Mouse (Mus musculus) limb, embryonic 13.5 days (tissue): Measurements from ENCODE around the gene Hist1h3b. TPM values are rescaled to one million over a fixed set of nuclear protein-coding genes. Genes with fewer than 3 reads are reported as not detected.

ENCODE experiments used
- ATAC-seq: fragments of 200-750 bp; cut with Nextera tagmentation; 2 replicates; pipeline ENCODE4 v1.8.0; 2017; ENCODE audit warnings: low read depth, moderate number of reproducible peaks, moderate TSS enrichment; ENCODE audit not compliant: low FRiP score
- H3K27ac ChIP-seq: fragments of 300-500 bp; sonication (generic); 2 replicates; pipeline ENCODE4 v1.5.1; 2015; ENCODE audit warnings: inconsistent platforms, mild to moderate bottlenecking, moderate library complexity
- H3K27me3 ChIP-seq: fragments of 300-500 bp; sonication (generic); 2 replicates; pipeline ENCODE4 v1.6.1; 2015; ENCODE audit warnings: mild to moderate bottlenecking, inconsistent platforms
- H3K36me3 ChIP-seq: fragments of 300-500 bp; sonication (generic); 2 replicates; pipeline ENCODE4 v1.6.1; 2015; ENCODE audit warnings: inconsistent platforms, mild to moderate bottlenecking, moderate library complexity
- H3K4me1 ChIP-seq: fragments of 300-500 bp; sonication (generic); 2 replicates; pipeline ENCODE4 v1.6.1; 2015; ENCODE audit warnings: inconsistent platforms
- H3K4me2 ChIP-seq: fragments of 300-500 bp; sonication (generic); replicated peaks from 2 replicates; pipeline ENCODE4 v1.6.1; 2015; ENCODE audit warnings: inconsistent platforms, mild to moderate bottlenecking, moderate library complexity
- H3K4me3 ChIP-seq: fragments of 300-500 bp; sonication (generic); 2 replicates; pipeline ENCODE4 v1.5.1; 2015; ENCODE audit warnings: moderate library complexity, mild to moderate bottlenecking, inconsistent platforms
- H3K9ac ChIP-seq: fragments of 300-500 bp; sonication (generic); 2 replicates; pipeline ENCODE4 v1.6.1; 2015; ENCODE audit warnings: mild to moderate bottlenecking, inconsistent platforms
- H3K9me3 ChIP-seq: fragments of 300-500 bp; sonication (generic); 2 replicates; pipeline ENCODE4 v1.6.1; 2016; ENCODE audit warnings: inconsistent platforms
- WGBS: fragments of 180-500 bp; shearing (Covaris S2); methylation state at CpG from one replicate; pipeline ENCODE4 v1.1.7; 2015; 5-methylcytosine and 5-hydroxymethylcytosine counted together
- polyA plus RNA-seq: library from polyadenylated mRNA; unstranded; fragments of >200 nt; fragmentation: Nextera tagmentation; extraction: Ambion mirVana; gene quantifications from 2 replicates; pipeline ENCODE4 v1.2.1, GENCODE M21; 2015

Hist1h3b gene
- polyA plus RNA-seq, 1 experiment from 2014 or later: 14.7 TPM

GRCm38 (mm10) chr13:23724239-23724638 lies 27.8 kb upstream of the Hist1h3b start:
- no peaks in the 10 kb centered on the region for H3K4me1 ChIP-seq
- no peak overlapping the region for H3K9ac ChIP-seq
- ATAC-seq: no peak
- H3K27me3 ChIP-seq: no peaks in the 10 kb centered on the region
- no peaks in the 10 kb centered on the region for H3K9me3 ChIP-seq
- H3K4me3 ChIP-seq: no peak overlapping the region
- 83% methylated on average over 4 of the region's 4 CpGs for WGBS
- no peak overlapping the region for H3K4me2 ChIP-seq
- no peaks in the 10 kb centered on the region for H3K36me3 ChIP-seq
- no peak overlapping the region for H3K27ac ChIP-seq

DNA sequence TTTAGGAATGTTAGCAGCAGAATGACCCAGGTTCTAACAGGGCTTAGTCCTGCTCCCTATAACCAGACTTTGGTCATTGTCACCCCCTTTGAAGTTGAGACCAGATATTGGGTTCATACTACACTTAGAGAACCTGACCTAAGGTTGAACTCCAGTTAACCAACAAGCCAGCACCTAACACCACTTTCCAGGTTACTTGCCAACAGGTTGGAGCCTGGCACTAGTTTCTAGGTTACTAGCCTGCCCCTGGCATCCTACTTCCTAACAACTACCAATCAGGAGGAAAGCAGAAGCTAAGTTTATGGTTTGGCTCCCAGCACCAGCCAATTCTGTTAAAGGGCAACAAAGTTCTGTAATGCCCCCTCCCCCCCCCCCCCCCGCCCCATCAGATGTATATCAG lies 26.9 kb upstream of the Hist1h3b start:
- no peaks in the 10 kb centered on the region for H3K4me1 ChIP-seq
- no peak for ATAC-seq
- no peak overlapping the region for H3K4me3 ChIP-seq
- no peak overlapping the region for H3K4me2 ChIP-seq
- no peaks in the 10 kb centered on the region for H3K27me3 ChIP-seq
- 22% methylated on average over 1 of the region's 1 CpGs for WGBS
- H3K36me3 ChIP-seq: no peaks in the 10 kb centered on the region
- no peak overlapping the region for H3K9ac ChIP-seq
- H3K27ac ChIP-seq: no peak overlapping the region
- no peaks in the 10 kb centered on the region for H3K9me3 ChIP-seq

DNA sequence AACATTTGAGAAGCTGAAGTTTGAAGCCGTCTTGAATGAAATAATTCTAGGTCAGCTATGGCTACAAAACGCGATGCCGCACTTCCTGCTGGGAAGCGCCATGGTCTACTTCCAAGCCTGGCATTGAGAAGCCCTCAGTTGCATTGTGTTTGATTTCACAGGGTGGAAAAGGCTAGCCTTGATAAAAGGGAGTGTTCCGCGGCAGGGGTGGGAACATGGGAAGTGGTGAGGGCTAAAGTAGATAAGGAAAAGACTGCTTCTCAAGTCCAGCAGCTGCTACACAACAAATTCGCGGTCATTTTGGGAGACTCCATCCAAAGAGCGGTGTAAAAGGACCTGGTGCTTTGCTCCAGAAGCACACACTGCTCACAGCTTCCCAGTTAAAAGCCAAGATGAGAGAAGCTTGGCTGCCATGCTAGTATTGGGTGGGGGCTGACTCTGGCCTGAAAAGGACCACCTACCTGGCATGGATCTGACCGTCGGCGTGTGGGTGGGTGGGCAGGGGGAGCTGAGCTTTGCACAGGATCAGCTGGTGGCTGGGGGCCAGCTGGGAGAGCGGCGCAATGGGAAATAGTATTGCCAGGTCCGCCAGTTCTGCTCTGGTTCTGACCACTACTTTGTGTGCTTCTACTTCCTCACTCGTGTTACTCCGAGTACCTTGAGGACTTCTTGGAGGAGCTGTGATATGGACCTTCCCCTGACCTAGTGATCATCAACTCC lies 23.4 kb upstream of the Hist1h3b start:
- no peak for ATAC-seq
- no peaks in the 10 kb centered on the region for H3K36me3 ChIP-seq
- no peak overlapping the region for H3K4me2 ChIP-seq
- no peak overlapping the region for H3K27ac ChIP-seq
- 88% methylated on average over 18 of the region's 18 CpGs for WGBS
- no peak overlapping the region for H3K9ac ChIP-seq
- H3K4me3 ChIP-seq: no peak overlapping the region
- H3K4me1 ChIP-seq: no peaks in the 10 kb centered on the region
- no peaks in the 10 kb centered on the region for H3K9me3 ChIP-seq
- H3K27me3 ChIP-seq: no peaks in the 10 kb centered on the region

GRCm38 (mm10) chr13:23729192-23729525 lies 22.9 kb upstream of the Hist1h3b start:
- no peak overlapping the region for H3K4me3 ChIP-seq
- ATAC-seq: no peak
- H3K27ac ChIP-seq: no peak overlapping the region
- H3K4me2 ChIP-seq: no peak overlapping the region
- H3K9ac ChIP-seq: no peak overlapping the region
- WGBS: 94% methylated on average over 9 of the region's 9 CpGs
- H3K36me3 ChIP-seq: no peaks in the 10 kb centered on the region
- no peaks in the 10 kb centered on the region for H3K27me3 ChIP-seq
- H3K4me1 ChIP-seq: no peaks in the 10 kb centered on the region
- H3K9me3 ChIP-seq: no peaks in the 10 kb centered on the region

- H3K27ac ChIP-seq: no peak overlapping the region
- no peaks in the 10 kb centered on the region for H3K4me1 ChIP-seq
- no peaks in the 10 kb centered on the region for H3K9me3 ChIP-seq
- H3K4me2 ChIP-seq: no peak overlapping the region
- no peaks in the 10 kb centered on the region for H3K36me3 ChIP-seq
- WGBS: 90% methylated on average over 5 of the region's 5 CpGs
- no peak for ATAC-seq
- no peak overlapping the region for H3K9ac ChIP-seq
- H3K4me3 ChIP-seq: no peak overlapping the region
- no peaks in the 10 kb centered on the region for H3K27me3 ChIP-seq
These were observed 22.4 kb upstream of the Hist1h3b start for GRCm38 (mm10) chr13:23729706-23730105.

DNA sequence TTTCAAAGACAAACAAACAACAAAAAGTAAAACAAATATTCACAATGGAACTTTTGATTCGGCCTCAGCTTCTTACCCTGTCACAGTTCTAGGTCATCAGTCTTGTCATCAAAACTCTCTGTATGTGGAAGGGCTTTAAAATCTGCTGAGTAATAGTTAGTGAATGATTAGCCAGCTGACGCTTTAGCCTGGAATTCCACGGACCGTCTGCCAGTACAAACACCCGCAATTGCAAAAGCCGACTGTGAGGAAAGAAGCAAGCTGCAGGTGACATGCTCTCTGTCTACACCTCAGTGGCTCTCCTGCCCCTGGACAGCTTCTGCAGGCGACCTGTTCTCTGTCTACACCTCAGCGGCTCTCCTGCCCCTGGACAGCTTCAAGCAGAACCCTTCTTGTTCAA lies 21.6 kb upstream of the Hist1h3b start:
- WGBS: 47% methylated on average over 8 of the region's 8 CpGs

GRCm38 (mm10) chr13:23732156-23732804 lies 19.8 kb upstream of the Hist1h3b start:
- Histone ChIP-seq H3K4me3 (no peak overlapping the region), H3K27me3 (no peaks in the 10 kb centered on the region), H3K4me1 (no peaks in the 10 kb centered on the region), H3K9ac (no peak overlapping the region), H3K27ac (no peak overlapping the region), H3K36me3 (no peaks in the 10 kb centered on the region), H3K4me2 (no peak overlapping the region), H3K9me3 (no peaks in the 10 kb centered on the region)
- ATAC-seq: no peak
- 23% methylated on average over 8 of the region's 8 CpGs for WGBS

More for the DNA sequence above, 21.6 kb upstream of the Hist1h3b start:
- Histone ChIP-seq H3K4me3 (no peak overlapping the region), H3K9ac (no peak overlapping the region), H3K27ac (no peak overlapping the region), H3K36me3 (no peaks in the 10 kb centered on the region), H3K4me2 (no peak overlapping the region), H3K4me1 (no peaks in the 10 kb centered on the region), H3K27me3 (no peaks in the 10 kb centered on the region), H3K9me3 (no peaks in the 10 kb centered on the region)
- no peak for ATAC-seq

DNA sequence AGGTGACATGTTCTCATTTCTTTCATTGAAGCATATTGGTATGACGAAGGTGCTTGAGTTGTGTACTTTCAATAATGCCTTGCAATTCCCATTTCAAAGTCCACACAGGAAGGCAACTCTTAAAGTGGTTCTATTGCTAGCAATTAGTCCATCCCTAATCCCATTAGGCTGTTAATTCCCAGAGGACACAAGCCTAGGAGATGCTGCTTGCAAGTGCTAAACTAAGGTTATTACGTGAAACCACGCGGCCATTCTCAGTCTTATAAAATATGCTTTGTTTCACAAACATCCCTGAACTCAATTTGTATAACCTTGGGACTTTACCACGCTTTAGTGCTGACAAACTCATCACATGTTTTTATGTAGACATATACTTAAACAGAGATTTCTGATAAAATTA lies 15.0 kb upstream of the Hist1h3b start:
- ATAC-seq: no peak
- Histone ChIP-seq H3K9me3 (no peaks in the 10 kb centered on the region), H3K4me2 (no peak overlapping the region), H3K27me3 (no peaks in the 10 kb centered on the region), H3K27ac (no peak overlapping the region), H3K4me3 (no peak overlapping the region), H3K36me3 (no peaks in the 10 kb centered on the region), H3K9ac (no peak overlapping the region), H3K4me1 (peaks cover 13% of the 10 kb centered on the region)
- WGBS: 79% methylated on average over 5 of the region's 5 CpGs

GRCm38 (mm10) chr13:23738041-23738440 lies 14.0 kb upstream of the Hist1h3b start:
- Histone ChIP-seq H3K27ac (peak overlapping the region; percentile 98), H3K4me1 (peaks cover 13% of the 10 kb centered on the region), H3K4me3 (peak overlapping the region; percentile 64), H3K4me2 (peak overlapping the region; percentile 95), H3K36me3 (no peaks in the 10 kb centered on the region), H3K9ac (peak overlapping the region; percentile 89), H3K9me3 (no peaks in the 10 kb centered on the region), H3K27me3 (no peaks in the 10 kb centered on the region)
- 21% methylated on average over 4 of the region's 4 CpGs for WGBS
- no peak for ATAC-seq

DNA sequence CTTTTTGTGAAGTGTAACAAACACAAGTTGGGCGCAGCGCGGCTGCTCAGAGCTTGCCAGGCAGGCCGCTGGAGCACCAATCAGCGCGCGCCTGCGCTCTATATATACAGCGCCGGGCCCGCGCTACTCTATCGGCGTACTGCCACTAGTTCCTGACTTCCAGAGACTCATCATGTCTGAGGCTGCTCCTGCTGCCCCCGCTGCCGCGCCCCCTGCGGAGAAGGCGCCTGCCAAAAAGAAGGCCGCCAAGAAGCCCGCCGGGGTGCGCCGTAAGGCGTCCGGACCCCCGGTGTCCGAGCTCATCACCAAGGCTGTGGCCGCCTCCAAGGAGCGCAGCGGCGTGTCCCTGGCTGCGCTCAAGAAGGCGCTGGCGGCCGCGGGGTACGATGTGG lies 13.4 kb upstream of the Hist1h3b start, which contains the start of gene Hist1h1c:
TSS of gene Hist1h1c (plus strand) at position 132 of the 392 bp plus-strand sequence.
- ATAC-seq: peak; percentile 93
- H3K36me3 ChIP-seq: no peaks in the 10 kb centered on the region

DNA sequence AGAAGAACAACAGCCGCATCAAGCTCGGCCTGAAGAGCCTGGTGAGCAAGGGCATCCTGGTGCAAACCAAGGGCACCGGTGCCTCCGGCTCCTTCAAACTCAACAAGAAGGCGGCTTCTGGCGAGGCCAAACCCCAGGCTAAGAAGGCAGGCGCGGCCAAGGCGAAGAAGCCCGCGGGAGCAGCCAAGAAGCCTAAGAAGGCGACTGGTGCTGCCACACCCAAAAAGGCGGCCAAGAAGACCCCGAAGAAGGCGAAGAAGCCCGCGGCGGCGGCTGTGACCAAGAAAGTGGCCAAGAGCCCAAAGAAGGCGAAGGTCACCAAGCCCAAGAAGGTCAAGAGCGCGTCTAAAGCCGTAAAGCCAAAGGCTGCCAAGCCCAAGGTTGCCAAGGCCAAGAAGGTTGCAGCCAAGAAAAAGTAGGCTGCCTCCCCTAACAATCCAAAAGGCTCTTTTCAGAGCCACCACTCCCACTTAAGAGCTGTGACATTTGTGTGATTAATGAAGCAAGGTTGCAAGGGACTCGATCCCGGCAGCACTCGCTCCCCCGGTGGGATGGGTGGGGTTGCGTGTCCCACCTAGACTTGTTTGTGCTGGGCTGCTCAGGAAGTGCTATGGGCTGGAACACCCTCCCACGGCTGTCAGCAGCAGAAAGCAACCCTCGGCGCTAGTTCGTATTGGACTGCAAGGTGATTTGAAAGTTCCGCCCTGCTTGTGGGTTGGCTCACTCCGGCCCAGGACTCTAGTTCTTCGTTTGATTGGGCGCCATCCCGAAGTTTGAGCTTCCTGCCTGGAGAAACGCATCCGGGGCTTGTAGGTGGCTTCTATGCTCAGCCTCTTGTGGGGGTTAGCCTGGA lies 12.8 kb upstream of the Hist1h3b start:
- H3K4me1 ChIP-seq: peaks cover 17% of the 10 kb centered on the region
- ATAC-seq: peak; percentile 92
- H3K36me3 ChIP-seq: no peaks in the 10 kb centered on the region
- H3K27ac ChIP-seq: peak overlapping the region; percentile 98
- WGBS: under 1% methylated on average over 39 of the region's 39 CpGs
- H3K9me3 ChIP-seq: no peaks in the 10 kb centered on the region
- peak overlapping the region; percentile 64 for H3K4me3 ChIP-seq
- H3K9ac ChIP-seq: peak overlapping the region; percentile 89
- H3K4me2 ChIP-seq: peak overlapping the region; percentile 95
- H3K27me3 ChIP-seq: no peaks in the 10 kb centered on the region

More for the DNA sequence above, 13.4 kb upstream of the Hist1h3b start, which contains the start of gene Hist1h1c:
- Histone ChIP-seq H3K4me2 (peak within 1 kb of the TSS; percentile 95), H3K4me3 (peak within 1 kb of the TSS; percentile 64), H3K27ac (peak within 1 kb of the TSS; percentile 98), H3K4me1 (peaks cover 13% of the 10 kb centered on the region), H3K9me3 (no peaks in the 10 kb centered on the region), H3K27me3 (no peaks in the 10 kb centered on the region), H3K9ac (peak within 1 kb of the TSS; percentile 89)
- WGBS: under 1% methylated on average over 34 of the region's 38 CpGs

- Histone ChIP-seq H3K9me3 (no peaks in the 10 kb centered on the region), H3K27ac (peak overlapping the region; percentile 98)
- no peak; the same call in 1 of the 2 replicates for ATAC-seq
These were observed 12.2 kb upstream of the Hist1h3b start for GRCm38 (mm10) chr13:23739922-23740252.

More at GRCm38 (mm10) chr13:23739922-23740252, 12.2 kb upstream of the Hist1h3b start:
- H3K4me1 ChIP-seq: peaks cover 21% of the 10 kb centered on the region
- no peaks in the 10 kb centered on the region for H3K27me3 ChIP-seq
- H3K4me3 ChIP-seq: peak overlapping the region; percentile 64
- H3K36me3 ChIP-seq: no peaks in the 10 kb centered on the region
- H3K4me2 ChIP-seq: peak overlapping the region; percentile 95
- H3K9ac ChIP-seq: peak overlapping the region; percentile 89
- 2% methylated on average over 14 of the region's 14 CpGs for WGBS
